Mouse (Mus musculus) lung, adult 2 months (tissue): ENCODE data around the gene Hist1h4h. TPM values are rescaled to one million over a fixed set of nuclear protein-coding genes. Genes with fewer than 3 reads are reported as not detected.

Source experiments
- DNase-seq: peaks from one replicate; pipeline ENCODE4 v3.0.0; 2022
- H3K4me1 ChIP-seq: fragments of 200-500 bp; 2 replicates; pipeline ENCODE4 v1.6.1; 2011; ENCODE audit warnings: low read length; ENCODE audit not compliant: control insufficient read depth, insufficient read depth
- H3K4me3 ChIP-seq: fragments of 200-500 bp; replicated peaks from 2 replicates; pipeline ENCODE3; 2011; ENCODE audit warnings: low read depth, mild to moderate bottlenecking, control low read depth, low read length; ENCODE audit errors: extremely low read depth
- CTCF ChIP-seq: fragments of 200-500 bp; IDR thresholded peaks from 2 replicates; pipeline ENCODE4 v1.5.1; 2011; ENCODE audit warnings: mild to moderate bottlenecking, low read length, control low read depth; ENCODE audit not compliant: insufficient read depth
- POLR2A ChIP-seq: fragments of 200-500 bp; IDR thresholded peaks from 2 replicates; pipeline ENCODE4 v1.6.1; 2011; ENCODE audit warnings: low read depth, mild to moderate bottlenecking, control low read depth, low read length, borderline replicate concordance; ENCODE audit errors: extremely low read depth
- WGBS: fragments of 180-500 bp; shearing (Covaris S2); methylation state at CpG from one replicate; pipeline ENCODE4 v1.1.7; 2018; 5-methylcytosine and 5-hydroxymethylcytosine counted together
- polyA plus RNA-seq: library from polyadenylated mRNA; depleted of rRNA; stranded (reverse); fragments of >200 nt; gene quantifications from 2 replicates; pipeline ENCODE4 v1.2.3, GENCODE M21; 2012

Gene Hist1h4h
- polyA plus RNA-seq, 1 experiment = 28.0 TPM

DNA sequence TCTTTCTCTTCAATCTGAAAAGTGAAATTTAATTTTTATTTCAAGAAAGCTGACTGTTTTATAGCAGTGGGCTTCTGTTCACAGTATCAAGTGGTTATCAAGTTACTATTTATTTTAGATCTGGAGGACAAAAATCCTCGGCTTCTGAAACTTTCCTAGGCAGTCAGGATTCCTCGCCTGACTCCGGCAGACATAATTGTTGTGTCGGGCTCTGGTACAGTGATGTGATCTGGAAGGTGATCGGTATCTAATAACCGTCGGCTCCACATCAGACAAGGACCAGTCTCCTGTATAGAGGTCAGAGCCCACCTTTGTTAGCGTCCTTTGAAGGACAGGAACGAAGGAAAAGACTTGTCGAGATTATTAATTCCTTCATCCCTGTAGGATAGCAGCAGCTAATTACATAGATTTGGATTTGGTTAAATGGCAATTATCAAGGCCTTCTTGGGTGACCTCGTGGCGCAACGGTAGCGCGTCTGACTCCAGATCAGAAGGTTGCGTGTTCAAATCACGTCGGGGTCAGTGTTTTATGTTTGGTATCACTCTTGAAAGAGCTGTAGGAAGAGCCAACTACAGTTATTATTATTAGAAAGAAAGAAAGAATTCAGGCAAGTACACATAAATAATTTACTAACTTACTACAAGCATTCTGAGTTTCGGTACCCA lies 33.1 kb upstream of the Hist1h4h start:
- no peak for DNase-seq
- Histone ChIP-seq H3K4me1 (no peaks in the 10 kb centered on the region), H3K4me3 (no peak overlapping the region)
- TF ChIP-seq CTCF (no peak), POLR2A (no peak)
- WGBS = 48% methylated on average over 19 of the region's 19 CpGs

DNA sequence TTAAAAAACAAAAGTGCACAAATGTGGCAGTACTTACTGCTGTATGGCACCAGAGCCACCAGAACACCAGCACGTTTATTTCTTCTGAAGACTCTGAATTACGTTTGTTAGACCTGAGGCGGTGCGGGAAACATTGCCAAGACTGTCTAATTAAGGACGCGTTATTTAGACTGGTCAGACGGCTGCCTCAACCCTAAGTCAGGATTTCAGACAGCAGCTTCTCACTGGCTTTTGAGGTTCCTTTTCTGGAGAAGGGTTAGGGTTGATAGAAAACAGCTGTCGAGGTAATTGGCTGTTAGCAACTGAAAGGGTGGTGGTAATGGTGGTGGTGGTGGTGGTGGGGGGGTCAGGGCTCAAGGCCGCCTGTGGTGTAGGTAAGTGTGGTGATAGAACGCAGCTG lies 32.2 kb upstream of the Hist1h4h start:
- no peaks in the 10 kb centered on the region for H3K4me1 ChIP-seq
- TF ChIP-seq CTCF = no peak
- no peak for TF ChIP-seq POLR2A
- WGBS = 36% methylated on average over 10 of the region's 10 CpGs
- no peak for DNase-seq
- H3K4me3 ChIP-seq = no peak overlapping the region

DNA sequence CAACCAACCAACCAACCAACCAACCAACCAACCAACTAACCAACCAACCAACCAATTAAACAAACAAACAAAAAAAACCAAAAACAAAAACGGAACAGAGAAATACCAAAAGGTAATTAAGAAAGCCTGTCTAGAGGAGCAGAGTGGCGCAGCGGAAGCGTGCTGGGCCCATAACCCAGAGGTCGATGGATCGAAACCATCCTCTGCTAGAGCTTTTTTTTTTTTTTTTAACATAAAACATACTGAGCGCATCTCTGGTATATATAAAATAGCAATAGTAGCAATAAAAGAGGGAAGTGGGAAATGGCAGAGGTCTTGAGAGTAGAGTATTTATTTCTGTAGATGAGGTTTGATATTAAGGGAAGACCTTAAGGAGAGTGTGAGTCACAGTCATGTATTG lies 30.9 kb upstream of the Hist1h4h start:
- DNase-seq = no peak
- 63% methylated on average over 7 of the region's 7 CpGs for WGBS
- no peak for TF ChIP-seq CTCF
- TF ChIP-seq POLR2A = no peak
- Histone ChIP-seq H3K4me1 (no peaks in the 10 kb centered on the region), H3K4me3 (no peak overlapping the region)

DNA sequence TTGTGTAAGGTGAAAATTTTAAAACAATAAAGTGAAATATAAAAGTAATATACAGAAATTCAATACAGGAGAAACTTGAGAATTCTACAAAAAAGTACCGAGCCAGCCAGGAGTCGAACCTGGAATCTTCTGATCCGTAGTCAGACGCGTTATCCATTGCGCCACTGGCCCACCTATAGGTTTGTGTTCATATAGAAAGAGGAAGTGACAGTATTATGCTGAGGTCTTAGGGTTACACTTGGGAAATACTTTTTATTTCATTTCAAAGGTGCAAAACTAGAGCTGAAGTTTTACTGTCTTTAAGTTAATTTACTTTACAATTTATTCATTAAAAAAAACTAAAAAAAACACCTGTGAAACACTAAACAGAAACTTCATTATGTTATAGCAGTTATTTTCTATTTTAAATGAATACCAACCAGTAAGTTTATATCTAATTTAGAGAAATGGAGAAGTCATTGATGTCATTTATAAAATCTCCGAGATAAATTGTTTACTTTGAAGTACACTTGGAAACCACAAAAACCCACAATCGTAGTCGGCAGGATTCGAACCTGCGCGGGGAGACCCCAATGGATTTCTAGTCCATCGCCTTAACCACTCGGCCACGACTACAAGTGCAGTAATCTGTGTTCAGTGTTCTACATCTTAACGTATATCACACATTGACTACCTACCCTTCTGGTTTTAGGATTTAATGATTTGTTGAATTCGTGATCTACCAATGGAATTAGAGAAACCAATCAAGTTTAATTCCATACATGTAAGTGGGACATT lies 30.2 kb upstream of the Hist1h4h start:
- H3K4me1 ChIP-seq = no peaks in the 10 kb centered on the region
- H3K4me3 ChIP-seq = no peak overlapping the region
- no peak for TF ChIP-seq CTCF
- TF ChIP-seq POLR2A = no peak
- DNase-seq = no peak
- WGBS = 21% methylated on average over 17 of the region's 17 CpGs

DNA sequence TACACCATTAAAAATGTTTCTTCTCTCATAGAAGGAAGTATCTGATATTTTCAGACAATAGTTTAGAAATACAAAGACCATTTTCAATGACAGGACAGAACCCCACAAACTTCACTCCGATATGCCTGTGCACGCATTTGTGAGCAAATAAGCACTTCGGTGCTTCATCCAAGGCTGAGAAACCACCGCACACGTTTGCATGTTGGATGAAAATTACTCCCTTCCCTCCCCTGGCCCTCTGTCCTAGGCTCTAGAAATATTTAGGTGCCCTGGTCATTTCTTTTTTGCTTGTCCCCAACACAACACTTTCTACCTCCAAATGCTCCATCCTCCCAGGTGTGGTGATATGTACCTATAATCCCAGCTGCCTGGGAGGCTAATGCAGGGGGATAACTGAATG lies 29.3 kb upstream of the Hist1h4h start:
- H3K4me3 ChIP-seq = no peak overlapping the region
- DNase-seq = no peak
- TF ChIP-seq POLR2A (no peak), CTCF (no peak)
- 48% methylated on average over 5 of the region's 5 CpGs for WGBS
- no peaks in the 10 kb centered on the region for H3K4me1 ChIP-seq

DNA sequence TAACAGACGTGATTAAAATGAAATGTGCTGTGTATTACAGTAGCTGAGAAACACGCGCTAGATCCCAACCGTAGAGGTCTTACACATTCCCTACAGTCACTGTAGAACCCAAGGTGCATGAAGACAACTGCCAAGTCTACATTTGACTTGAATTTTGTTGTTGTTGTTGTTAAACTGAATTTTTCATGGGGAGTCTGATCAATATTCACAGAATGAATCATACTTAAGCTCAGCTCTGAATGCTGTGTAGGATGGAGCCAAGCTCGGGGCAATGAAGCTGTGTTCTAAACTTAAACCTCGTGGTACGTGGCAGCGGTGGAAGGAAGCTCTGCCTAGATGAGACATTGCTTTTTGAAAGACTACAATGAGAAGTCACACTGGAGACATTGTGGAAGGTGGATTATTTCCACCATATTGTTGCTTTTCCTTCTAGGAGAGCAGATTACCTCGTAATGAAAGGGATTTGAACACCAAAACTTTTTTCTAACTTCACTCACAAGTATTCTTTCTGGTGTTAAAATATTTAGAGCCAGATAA lies 28.8 kb upstream of the Hist1h4h start:
- 57% methylated on average over 9 of the region's 9 CpGs for WGBS
- H3K4me1 ChIP-seq = no peaks in the 10 kb centered on the region
- H3K4me3 ChIP-seq = no peak overlapping the region
- no peak for TF ChIP-seq POLR2A
- no peak for TF ChIP-seq CTCF
- no peak for DNase-seq

DNA sequence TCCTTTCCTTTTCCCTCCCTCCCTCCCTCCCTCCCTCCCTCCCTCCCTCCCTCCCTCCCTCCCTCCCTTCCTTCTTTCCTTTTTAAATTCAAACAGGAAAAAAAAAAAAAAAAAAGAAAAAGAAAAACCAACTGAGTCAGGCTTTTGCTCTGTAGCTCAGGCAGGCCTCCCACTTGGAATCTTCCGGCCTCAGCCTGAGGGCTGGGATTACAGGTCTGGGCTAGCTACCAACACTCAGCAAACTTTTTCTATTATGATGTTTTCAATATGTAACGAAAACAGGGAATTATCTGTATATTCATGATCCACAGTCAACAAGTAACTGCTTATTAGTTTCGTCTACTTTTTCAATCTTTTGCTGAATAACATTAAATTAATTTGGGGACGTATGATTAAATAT lies 27.9 kb upstream of the Hist1h4h start:
- Histone ChIP-seq H3K4me3 (no peak overlapping the region), H3K4me1 (no peaks in the 10 kb centered on the region)
- WGBS = 77% methylated on average over 4 of the region's 4 CpGs
- TF ChIP-seq CTCF (no peak), POLR2A (no peak)
- DNase-seq = no peak

DNA sequence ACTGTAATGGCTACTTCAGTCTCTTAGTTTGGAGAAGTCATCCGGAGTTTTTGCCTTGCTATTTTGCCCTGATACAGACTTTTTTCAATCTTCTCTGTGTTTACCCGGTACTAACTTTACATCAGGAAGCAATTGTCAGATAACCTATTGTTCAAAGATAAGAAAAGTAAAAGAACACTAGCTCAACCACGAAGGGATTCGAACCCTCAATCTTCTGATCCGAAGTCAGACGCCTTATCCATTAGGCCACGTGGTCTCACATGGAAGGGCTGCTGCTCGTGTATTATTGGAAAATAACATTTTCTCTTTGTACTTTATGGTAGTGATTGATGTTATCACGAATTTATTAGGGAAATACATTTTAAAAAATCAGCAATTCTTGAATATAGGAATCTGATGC lies 27.1 kb upstream of the Hist1h4h start:
- WGBS = 8% methylated on average over 9 of the region's 9 CpGs
- no peak for DNase-seq
- Histone ChIP-seq H3K4me3 (no peak overlapping the region), H3K4me1 (no peaks in the 10 kb centered on the region)
- no peak for TF ChIP-seq POLR2A
- no peak for TF ChIP-seq CTCF

DNA sequence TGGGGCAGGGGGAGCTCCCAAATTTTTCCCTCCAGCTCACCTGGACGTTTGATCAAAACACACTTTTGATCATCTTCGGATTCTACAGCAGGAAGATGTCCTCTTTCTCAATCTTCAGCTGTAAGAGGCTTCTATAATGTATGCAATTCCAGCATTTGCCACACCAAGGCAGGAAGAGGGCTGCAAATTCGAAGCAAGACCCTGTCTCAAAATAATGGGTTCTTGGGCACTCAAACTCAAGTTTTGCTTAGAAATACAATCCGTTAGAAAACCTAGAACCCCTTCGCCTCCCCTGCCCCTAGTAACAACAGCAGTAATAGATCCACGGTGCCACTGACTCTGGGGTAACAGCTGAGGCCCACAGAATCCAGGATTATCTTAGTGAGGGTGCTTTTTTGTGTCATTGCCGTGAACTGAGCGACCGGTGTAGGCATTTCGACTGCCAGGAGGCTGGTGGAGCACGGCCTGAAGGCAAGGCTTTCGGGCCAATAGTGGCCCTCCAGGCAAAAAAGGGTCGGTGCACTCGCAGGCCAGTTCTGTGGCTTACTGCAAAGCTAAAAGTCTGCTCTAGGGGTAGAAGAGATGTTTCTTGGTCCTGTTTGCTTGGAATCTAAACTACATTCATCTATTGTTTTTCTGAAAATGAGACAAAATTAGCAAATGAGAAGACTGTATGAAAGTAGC lies 25.0 kb upstream of the Hist1h4h start:
- no peak for DNase-seq
- no peak for TF ChIP-seq POLR2A
- no peak for TF ChIP-seq CTCF
- Histone ChIP-seq H3K4me1 (no peaks in the 10 kb centered on the region), H3K4me3 (no peak overlapping the region)
- 50% methylated on average over 14 of the region's 14 CpGs for WGBS
